23 mouse cellular contexts compared by ENCODE assay signal in the genomic region with DNA sequence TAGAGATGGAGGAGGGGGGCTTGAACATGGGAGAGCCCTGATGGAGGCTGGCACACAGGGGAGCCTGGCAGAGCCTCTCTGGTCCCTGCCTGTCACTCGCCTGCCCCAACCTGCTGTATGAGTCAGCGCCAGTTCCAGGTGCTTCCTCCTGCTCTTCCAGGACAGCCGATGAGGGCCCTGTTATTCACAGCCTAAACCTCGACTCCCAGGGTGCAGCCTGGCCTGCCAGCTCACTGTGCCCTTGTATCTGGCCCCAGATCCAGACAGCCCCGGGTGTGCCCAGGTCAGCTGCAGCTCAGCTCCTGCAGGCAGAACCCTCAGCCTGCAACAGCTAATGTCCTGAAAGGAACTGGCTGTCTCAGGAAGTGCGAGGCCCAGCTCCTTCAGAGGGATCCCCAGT. TPM values are rescaled to one million over a fixed set of nuclear protein-coding genes. Genes with fewer than 3 reads are reported as not detected.
DNase-seq lines count a peak whose midpoint lies in the region; ATAC-seq lines count a peak whose summit lies in the region.
"Had no signal": no experiment of that assay in that cellular context is flagged by ENCODE, and none has a peak within 500 bp of the region (broad histone marks: within the 10 kb centered on the region; RNA-seq: fewer than 3 reads in every experiment).

No protein-coding gene starts in this region.

- H3K4me2 ChIP-seq in liver, embryonic 15.5 days = no peak overlapping the region
- no peak overlapping the region for H3K4me2 ChIP-seq in embryonic facial prominence, embryonic 15.5 days (replicated peaks)
- H3K4me2 ChIP-seq in stomach, embryonic 15.5 days = no peak overlapping the region
- H3K4me2 ChIP-seq: forebrain, embryonic 13.5 days; heart, embryonic 12.5 days; lung, embryonic 14.5 days had no signal

- H3K4me3 ChIP-seq in liver, embryonic 15.5 days (replicated peaks) = no peak overlapping the region
- no peak overlapping the region for H3K4me3 ChIP-seq in embryonic facial prominence, embryonic 15.5 days (replicated peaks)
- no peak overlapping the region for H3K4me3 ChIP-seq in stomach, embryonic 15.5 days (replicated peaks)
- H3K4me3 ChIP-seq: forebrain, embryonic 13.5 days; heart, embryonic 12.5 days had no signal

- H3K9ac ChIP-seq in liver, embryonic 15.5 days = no peak overlapping the region
- no peak overlapping the region for H3K9ac ChIP-seq in embryonic facial prominence, embryonic 15.5 days
- no peak overlapping the region for H3K9ac ChIP-seq in stomach, embryonic 15.5 days
- H3K9ac ChIP-seq: heart, embryonic 12.5 days; lung, embryonic 14.5 days had no signal

- no peak for ATAC-seq in cerebellum, adult (ENCODE audit: insufficient number of reproducible peaks, low FRiP score, low TSS enrichment)
- no peak for ATAC-seq in liver, embryonic 15.5 days (ENCODE audit: insufficient read depth)
- no peak for ATAC-seq in embryonic facial prominence, embryonic 15.5 days (ENCODE audit: insufficient number of reproducible peaks, low FRiP score, low TSS enrichment, low read depth)
- no peak for ATAC-seq in stomach, embryonic 15.5 days (ENCODE audit: insufficient read depth, low FRiP score, low read depth)
- ATAC-seq: forebrain, embryonic 13.5 days; inflammation-experienced regulatory T-cells, adult 6 months had no signal

- H3K9me3 ChIP-seq in liver, embryonic 15.5 days (replicated peaks) = no peaks in the 10 kb centered on the region
- H3K9me3 ChIP-seq in embryonic facial prominence, embryonic 15.5 days (replicated peaks) = no peaks in the 10 kb centered on the region
- no peaks in the 10 kb centered on the region for H3K9me3 ChIP-seq in stomach, embryonic 15.5 days
- H3K9me3 ChIP-seq: heart, embryonic 12.5 days had no signal

- no peaks in the 10 kb centered on the region for H3K27me3 ChIP-seq in liver, embryonic 15.5 days
- no peaks in the 10 kb centered on the region for H3K27me3 ChIP-seq in embryonic facial prominence, embryonic 15.5 days
- no peaks in the 10 kb centered on the region for H3K27me3 ChIP-seq in stomach, embryonic 15.5 days (replicated peaks)
- H3K27me3 ChIP-seq: CH12.LX; forebrain, embryonic 13.5 days; heart, embryonic 12.5 days had no signal

- H3K4me1 ChIP-seq in liver, embryonic 15.5 days (replicated peaks) = peaks cover 14% of the 10 kb centered on the region
- 0 out of 2 replicates have a peak, but pooled peaks cover 7% of the 10 kb centered on the region for H3K4me1 ChIP-seq in embryonic facial prominence, embryonic 15.5 days
- no peaks in the 10 kb centered on the region for H3K4me1 ChIP-seq in stomach, embryonic 15.5 days
- H3K4me1 ChIP-seq: forebrain, embryonic 13.5 days had no signal

- 32% methylated on average over 6 of the region's 6 CpGs for WGBS in liver, embryonic 15.5 days (ENCODE audit: insufficient replicate concordance)
- 50% methylated on average over 6 of the region's 6 CpGs for WGBS in embryonic facial prominence, embryonic 15.5 days
- 65% methylated on average over 6 of the region's 6 CpGs for WGBS in stomach, embryonic 15.5 days

- peak overlapping the region; percentile 7; the same call in 1 of the 2 replicates for H3K27ac ChIP-seq in liver, embryonic 15.5 days (replicated peaks)
- 0 out of 2 replicates have a peak overlapping the region, but pooled peaks have one; percentile 17 for H3K27ac ChIP-seq in embryonic facial prominence, embryonic 15.5 days (replicated peaks)
- H3K27ac ChIP-seq in stomach, embryonic 15.5 days = peak overlapping the region; percentile 38
- H3K27ac ChIP-seq: forebrain, embryonic 13.5 days had no signal

- peak; percentile 48 to 63 for DNase-seq in cerebellum, postnatal 25 days
- DNase-seq in liver = no peak
- no peak for DNase-seq in right cerebral cortex, postnatal 14 days
- no peak for DNase-seq in ovary, postnatal 14 days (ENCODE audit: low spot score)
- DNase-seq: adrenal gland, postnatal 10 days; gastrocnemius, postnatal 25 days; lung, embryonic 14.5 days; thymus, postnatal 36 days had no signal

- no peaks in the 10 kb centered on the region for H3K36me3 ChIP-seq in liver, embryonic 15.5 days (replicated peaks)
- no peaks in the 10 kb centered on the region for H3K36me3 ChIP-seq in embryonic facial prominence, embryonic 15.5 days
- H3K36me3 ChIP-seq in stomach, embryonic 15.5 days = no peaks in the 10 kb centered on the region
- H3K36me3 ChIP-seq: heart, embryonic 12.5 days had no signal

RNA-seq across cellular contexts. Expression of a gene that starts 19.5 kb away (rescaled TPM):
- polyA plus RNA-seq in liver, embryonic 15.5 days (2015; fragmentation: Nextera tagmentation; extraction: Ambion mirVana) = 0.06 and 0.20 TPM in 2 replicates
- polyA plus RNA-seq in embryonic facial prominence, embryonic 15.5 days (2015; fragmentation: Nextera tagmentation; extraction: Ambion mirVana) = 0.38 and 0.51 TPM in 2 replicates
- 0.12 and 0.35 TPM in 2 replicates for polyA plus RNA-seq in stomach, embryonic 15.5 days (2015; fragmentation: Nextera tagmentation; extraction: Ambion mirVana)
- polyA plus RNA-seq: inflammation-experienced regulatory T-cells, adult 6 months; neural tube, embryonic 11.5 days had no signal

RNA-seq across cellular contexts. Expression of a gene that starts 24.4 kb away (rescaled TPM):
- polyA plus RNA-seq in liver, embryonic 15.5 days (2015; fragmentation: Nextera tagmentation; extraction: Ambion mirVana) = 11.1 and 15.6 TPM in 2 replicates
- 7.8 and 8.5 TPM in 2 replicates for polyA plus RNA-seq in embryonic facial prominence, embryonic 15.5 days (2015; fragmentation: Nextera tagmentation; extraction: Ambion mirVana)
- 9.7 and 10.2 TPM in 2 replicates for polyA plus RNA-seq in stomach, embryonic 15.5 days (2015; fragmentation: Nextera tagmentation; extraction: Ambion mirVana)

RNA-seq across cellular contexts. Expression of a gene that starts 45.6 kb away (rescaled TPM):
- 74.7 and 77.6 TPM in 2 replicates for polyA plus RNA-seq in liver, embryonic 15.5 days (2015; fragmentation: Nextera tagmentation; extraction: Ambion mirVana)
- 165 and 166 TPM in 2 replicates for polyA plus RNA-seq in embryonic facial prominence, embryonic 15.5 days (2015; fragmentation: Nextera tagmentation; extraction: Ambion mirVana)
- 189 and 211 TPM in 2 replicates for polyA plus RNA-seq in stomach, embryonic 15.5 days (2015; fragmentation: Nextera tagmentation; extraction: Ambion mirVana)

RNA-seq across cellular contexts. Expression of a gene that starts 57.6 kb away (rescaled TPM):
- not detected in 2 replicates for polyA plus RNA-seq in liver, embryonic 15.5 days (2015; fragmentation: Nextera tagmentation; extraction: Ambion mirVana)
- polyA plus RNA-seq in embryonic facial prominence, embryonic 15.5 days (2015; fragmentation: Nextera tagmentation; extraction: Ambion mirVana) = 0.09 TPM in 1 of 2 replicates, not detected in the other
- polyA plus RNA-seq in stomach, embryonic 15.5 days (2015; fragmentation: Nextera tagmentation; extraction: Ambion mirVana) = 0.54 and 1.9 TPM in 2 replicates
- polyA plus RNA-seq: cerebellum, adult 2 months; cortical plate, adult 2 months; forebrain, embryonic 13.5 days; heart, embryonic 12.5 days; hindbrain, embryonic 11.5 days; inflammation-experienced regulatory T-cells, adult 6 months; kidney, embryonic 14.5 days; limb, embryonic 14.5 days; lung, embryonic 14.5 days; midbrain, postnatal 0 days; neural tube, embryonic 11.5 days had no signal

Comparison
In these comparisons a context has a peak if more than half of its experiments do, and no peak if none do; other contexts are left out.
1. DNase-seq: peak in cerebellum, postnatal 25 days (2 of 2); none in liver (single experiment), right cerebral cortex, postnatal 14 days (single experiment) and ovary, postnatal 14 days (single experiment).
2. Peak in every context shown above with its lines, with median percentiles within 50 percentile points of each other: H3K27ac ChIP-seq.